Mouse (Mus musculus) adrenal gland, adult 10 weeks (tissue): ENCODE measurements around the gene Rhox4a2. TPM values are rescaled to one million over a fixed set of nuclear protein-coding genes. Genes with fewer than 3 reads are reported as not detected.

Experiments used
- polyA plus RNA-seq: library from polyadenylated mRNA; stranded (reverse); fragments of 350-450 nt; fragmentation: Illumina TruSeq; extraction: RNeasy Lipid Tissue Mini Kit (QIAGEN cat#74804); gene quantifications from one replicate; pipeline ENCODE4 v1.2.3, GENCODE M21; 2014; ENCODE audit warnings: low read depth, low replicate concordance

Rhox4a2 gene
- polyA plus RNA-seq, result not detected

GRCm38 (mm10) chrX:37390548-37390947 is at the start of gene Rhox4a2:
Gene Rhox4a2 (plus strand): TSS chrX:37390848.

GRCm38 (mm10) chrX:37379728-37380127 is 10.9 kb upstream of the Rhox4a2 start, which contains the start of gene Rhox3a2:
Gene Rhox3a2 (plus strand): TSS chrX:37380028.

GRCm38 (mm10) chrX:37411767-37412166 is 21.1 kb downstream of the Rhox4a2 start, which contains the start of gene Rhox2b:
Gene Rhox2b (plus strand): TSS chrX:37412067.

GRCm38 (mm10) chrX:37432194-37432593 is 41.5 kb downstream of the Rhox4a2 start, which contains the start of gene Rhox4b:
Gene Rhox4b (plus strand): TSS chrX:37432494.

Other genes starting within 250 kb of the Rhox4a2 start
- gene Akap14, start 222.0 kb upstream of the Rhox4a2 start, polyA plus RNA-seq, result not detected
- 249 TPM for gene Ndufa1, start 199.7 kb upstream of the Rhox4a2 start, polyA plus RNA-seq
- 0.52 TPM for gene Rnf113a1, start 199.6 kb upstream of the Rhox4a2 start, polyA plus RNA-seq
- gene Gm9, start 179.8 kb upstream of the Rhox4a2 start, polyA plus RNA-seq, result not detected
- gene Rhox1, start 168.6 kb upstream of the Rhox4a2 start, polyA plus RNA-seq, result not detected
- not detected for gene Rhox2a, start 145.9 kb upstream of the Rhox4a2 start, polyA plus RNA-seq
- not detected for gene Rhox3a, start 140.9 kb upstream of the Rhox4a2 start, polyA plus RNA-seq
- gene Rhox4a, start 125.5 kb upstream of the Rhox4a2 start, polyA plus RNA-seq, result not detected
- not detected for gene Rhox3a2, start 10.8 kb upstream of the Rhox4a2 start, polyA plus RNA-seq
- not detected for gene Rhox2b, start 21.2 kb downstream of the Rhox4a2 start, polyA plus RNA-seq
- gene Rhox4b, start 41.6 kb downstream of the Rhox4a2 start, polyA plus RNA-seq, result not detected
- not detected for gene Rhox2c, start 62.8 kb downstream of the Rhox4a2 start, polyA plus RNA-seq
- not detected for gene Rhox3c, start 67.7 kb downstream of the Rhox4a2 start, polyA plus RNA-seq
- not detected for gene Rhox4c, start 89.5 kb downstream of the Rhox4a2 start, polyA plus RNA-seq
- not detected for gene Rhox2d, start 102.6 kb downstream of the Rhox4a2 start, polyA plus RNA-seq
- not detected for gene Rhox4d, start 123.5 kb downstream of the Rhox4a2 start, polyA plus RNA-seq
- not detected for gene Rhox2e, start 139.6 kb downstream of the Rhox4a2 start, polyA plus RNA-seq
- gene Rhox3e, start 151.2 kb downstream of the Rhox4a2 start, polyA plus RNA-seq, result not detected
- not detected for gene Rhox4e, start 166.6 kb downstream of the Rhox4a2 start, polyA plus RNA-seq
- not detected for gene Rhox2f, start 180.6 kb downstream of the Rhox4a2 start, polyA plus RNA-seq
- not detected for gene Rhox3f, start 190.1 kb downstream of the Rhox4a2 start, polyA plus RNA-seq
- gene Rhox4f, start 216.9 kb downstream of the Rhox4a2 start, polyA plus RNA-seq, result not detected
- not detected for gene Rhox3g, start 237.8 kb downstream of the Rhox4a2 start, polyA plus RNA-seq